Mouse (Mus musculus) C2C12 (cell line): ENCODE results near the gene Ipmk.

Source experiments
- CEBPB ChIP-seq: IDR thresholded peaks from one replicate; pipeline ENCODE4 v1.6.1; 2011; ENCODE audit warnings: low read depth, mild to moderate bottlenecking, control low read depth, moderate library complexity
- CTCF ChIP-seq: IDR thresholded peaks from one replicate; pipeline ENCODE4 v1.5.1; 2011; ENCODE audit not compliant: control insufficient read depth, insufficient read depth, insufficient read length
- FOSL1 ChIP-seq: IDR thresholded peaks from one replicate; pipeline ENCODE4 v1.8.0; 2011; ENCODE audit warnings: mild to moderate bottlenecking, low read length; ENCODE audit not compliant: poor library complexity, insufficient read depth, severe bottlenecking
- MAX ChIP-seq: IDR thresholded peaks from one replicate; pipeline ENCODE4 v1.6.1; 2011; ENCODE audit warnings: mild to moderate bottlenecking, control low read depth
- MYOD1 ChIP-seq: IDR thresholded peaks from one replicate; pipeline ENCODE4 v1.6.1; 2011; ENCODE audit warnings: low read depth; ENCODE audit not compliant: control insufficient read depth, insufficient read length
- USF1 ChIP-seq: IDR thresholded peaks from one replicate; pipeline ENCODE4 v1.6.1; 2011; ENCODE audit warnings: low read depth, mild to moderate bottlenecking, control low read depth, moderate library complexity

DNA sequence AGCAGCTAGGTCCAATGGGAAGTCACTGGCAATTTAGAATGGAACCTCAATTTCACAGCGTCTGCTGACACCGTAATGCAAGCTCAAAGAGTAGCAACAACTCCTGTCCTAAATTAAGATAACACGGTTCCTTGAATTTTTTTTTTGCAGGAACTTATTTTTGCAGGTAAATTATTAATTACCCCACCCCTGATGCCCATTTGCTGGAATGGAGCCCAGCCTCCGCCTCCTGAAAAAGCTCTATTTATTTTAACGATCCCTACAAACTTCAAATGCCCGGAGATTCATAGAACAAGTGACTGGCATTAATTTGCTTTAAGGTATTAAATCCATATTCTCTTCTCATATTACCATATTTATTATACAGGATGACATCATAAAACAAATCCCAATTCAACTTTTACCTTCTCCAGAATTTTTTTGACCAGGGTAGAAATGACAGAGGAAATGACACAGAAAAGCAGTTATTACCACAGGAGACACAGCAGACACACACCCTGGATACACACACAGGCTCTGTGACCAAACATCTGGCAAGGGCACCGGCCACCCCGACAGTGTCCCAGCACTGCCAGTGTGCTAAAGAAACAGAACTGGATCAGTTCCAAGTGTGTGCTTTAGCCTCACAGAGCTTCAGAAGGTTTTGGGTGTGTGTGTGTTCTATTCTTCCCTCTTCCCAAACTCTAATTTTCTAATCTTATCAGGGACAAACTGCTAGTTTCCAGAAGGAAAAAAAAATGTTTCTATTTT, 9.2 kb upstream of the Ipmk start:
- TF ChIP-seq CTCF (no peak), MYOD1 (no peak), CEBPB (no peak), MAX (no peak), USF1 (no peak), FOSL1 (no peak)
